Mouse (Mus musculus) brain, adult 10 weeks (tissue): ENCODE results near the gene Gm29094. TPM values are rescaled to one million over a fixed set of nuclear protein-coding genes. Genes with fewer than 3 reads are reported as not detected.

Experiments used
- polyA plus RNA-seq: library from polyadenylated mRNA; stranded (reverse); fragments of 350-450 nt; fragmentation: Illumina TruSeq; extraction: RNeasy Lipid Tissue Mini Kit (QIAGEN cat#74804); gene quantifications from one replicate; pipeline ENCODE4 v1.2.3, GENCODE M21; 2015; ENCODE audit warnings: low read depth, low replicate concordance

Gm29094 gene
- not detected for polyA plus RNA-seq

DNA sequence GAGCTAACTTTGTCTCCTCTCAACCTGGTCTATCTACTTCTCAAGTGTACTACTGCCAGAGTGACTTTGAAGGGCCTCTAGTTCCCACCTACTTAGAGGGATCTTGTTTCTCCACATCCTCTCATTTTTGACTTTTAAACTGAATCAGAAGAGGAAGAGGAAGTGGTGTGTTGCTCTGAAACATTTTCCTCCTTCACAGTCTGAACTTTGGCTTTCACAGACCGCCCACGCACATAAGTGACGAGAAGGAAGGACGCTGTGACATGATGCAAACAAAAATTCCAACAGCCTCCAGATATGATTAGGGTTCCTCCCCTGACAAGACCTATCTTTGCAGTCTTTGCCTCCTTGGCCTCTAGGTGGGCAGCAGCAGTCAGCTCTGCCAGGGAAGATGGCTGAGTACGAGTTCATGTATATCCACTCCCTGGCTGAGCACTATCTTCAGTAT lies at the start of gene Gm29094, which contains the start of gene Bcl2a1b:
Gene Gm29094, plus strand, starts transcription at position 411 of the 448 bp plus-strand sequence.
Gene Bcl2a1b, plus strand, starts transcription at position 241 of the 448 bp plus-strand sequence.

DNA sequence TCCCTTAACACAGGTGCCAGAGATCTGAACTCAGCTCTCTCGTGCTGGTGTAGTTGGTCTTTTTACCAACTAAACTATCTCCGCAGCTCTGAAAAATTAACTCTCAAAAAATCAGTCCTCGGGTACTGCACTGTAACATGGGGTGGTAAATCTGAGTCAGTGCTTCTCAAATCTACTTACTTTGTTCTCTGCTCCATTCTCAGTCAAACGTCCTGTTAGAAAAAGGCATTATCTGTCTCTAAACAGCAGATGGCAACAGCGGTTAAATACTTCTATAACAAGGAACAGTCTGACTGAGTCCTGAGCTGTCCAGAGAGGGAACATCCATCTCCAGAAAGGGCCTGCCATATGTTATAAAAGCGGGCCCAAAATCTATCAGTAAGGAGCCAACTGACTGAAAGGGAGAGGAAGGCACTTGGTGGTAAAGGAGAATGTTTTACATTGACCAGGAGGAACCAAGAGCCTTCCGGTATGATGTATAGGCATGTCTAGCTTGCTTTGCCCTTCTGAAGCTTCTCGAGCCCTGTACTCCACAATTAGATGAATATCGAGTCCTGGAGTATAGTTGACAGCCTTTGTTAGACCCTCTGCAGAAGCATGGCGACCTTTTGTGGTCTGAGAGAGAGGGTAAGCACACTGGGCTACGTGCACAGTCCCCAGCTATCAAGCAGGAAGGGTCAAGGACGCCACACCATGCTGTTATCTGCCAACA lies 11.3 kb downstream of the Gm29094 start, which contains the start of gene Mthfs:
Gene Mthfs, plus strand, starts transcription at position 324 of the 712 bp plus-strand sequence.

Other genes starting within 250 kb of the Gm29094 start
- 0.64 TPM for gene Bcl2a1a, start 242.5 kb upstream of the Gm29094 start, polyA plus RNA-seq
- gene Trim43b, start 106.5 kb upstream of the Gm29094 start, polyA plus RNA-seq: not detected
- gene Bcl2a1b, start 170 bp upstream of the Gm29094 start, polyA plus RNA-seq: 4.5 TPM
- 15.6 TPM for gene Mthfs, start 11.3 kb downstream of the Gm29094 start, polyA plus RNA-seq